Mouse (Mus musculus): ENCODE results near the gene Atg2a.

DNA sequence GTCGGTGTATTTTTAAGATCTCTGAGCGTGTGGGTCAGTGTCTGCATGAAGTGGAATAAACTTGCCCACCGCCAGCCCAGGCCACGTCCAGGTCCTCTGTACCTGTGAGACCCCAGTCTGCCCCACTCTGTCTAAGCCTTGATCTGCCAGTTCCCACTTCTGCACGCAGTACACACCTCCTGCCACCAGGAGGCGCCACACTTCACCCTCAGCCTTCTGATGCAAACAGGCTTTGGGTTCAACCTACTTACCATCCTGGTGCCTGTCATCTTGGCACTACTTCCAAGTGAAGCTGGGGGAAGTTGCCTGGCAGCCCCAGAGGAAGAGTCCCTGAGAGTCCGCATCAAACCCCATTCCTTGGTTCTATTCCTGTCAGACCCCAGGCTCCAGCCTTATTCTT is 20.8 kb downstream of the Atg2a start:
- TF ChIP-seq EP300 (IDR thresholded peaks at IDR 0.05; ENCODE audit: low read depth) (no peak), CTCF (IDR thresholded peaks at IDR 0.05; ENCODE audit: low read depth) (peak; percentile 90)

Data from heart, postnatal 0 days (tissue).